Mouse (Mus musculus) kidney, adult 9 months (tissue): Measurements from ENCODE around the gene Fbrsl1.
"Not testable (repeated sequence)": the region's sequence is repeated elsewhere in the genome, so short reads cannot be mapped to it uniquely, and the experiment has no call there.

ENCODE experiments used
- DNase-seq: peaks from one replicate; pipeline ENCODE4 v3.0.0; 2022

Gene Fbrsl1

GRCm38 (mm10) chr5:110447720-110448435 is 425 bp downstream of the Fbrsl1 start:
- DNase-seq, result peak; percentile 28

GRCm38 (mm10) chr5:110444509-110444908 is 3.8 kb downstream of the Fbrsl1 start:
- no peak for DNase-seq

GRCm38 (mm10) chr5:110442966-110443590 is 5.2 kb downstream of the Fbrsl1 start:
- DNase-seq, result no peak

- peak; percentile 73 for DNase-seq
Measured at GRCm38 (mm10) chr5:110439565-110440310, 8.6 kb downstream of the Fbrsl1 start.

- no peak for DNase-seq
Measured at GRCm38 (mm10) chr5:110438591-110438990, 9.7 kb downstream of the Fbrsl1 start.

GRCm38 (mm10) chr5:110437632-110438261 is 10.6 kb downstream of the Fbrsl1 start:
- no peak for DNase-seq

- not testable (repeated sequence) for DNase-seq
Measured at GRCm38 (mm10) chr5:110436166-110436565, 12.1 kb downstream of the Fbrsl1 start.

GRCm38 (mm10) chr5:110434816-110435215 is 13.5 kb downstream of the Fbrsl1 start:
- no peak for DNase-seq

GRCm38 (mm10) chr5:110429045-110429444 is 19.3 kb downstream of the Fbrsl1 start:
- peak; percentile 51 for DNase-seq

- no peak for DNase-seq
Measured at GRCm38 (mm10) chr5:110428290-110428689, 20.0 kb downstream of the Fbrsl1 start.

GRCm38 (mm10) chr5:110425187-110425586 is 23.1 kb downstream of the Fbrsl1 start:
- DNase-seq, result no peak

- DNase-seq, result no peak
Measured at GRCm38 (mm10) chr5:110424204-110424603, 24.1 kb downstream of the Fbrsl1 start.

GRCm38 (mm10) chr5:110421393-110421792 is 26.9 kb downstream of the Fbrsl1 start:
- no peak for DNase-seq

- no peak for DNase-seq
Measured at GRCm38 (mm10) chr5:110420950-110421349, 27.4 kb downstream of the Fbrsl1 start.

- no peak for DNase-seq
Measured at GRCm38 (mm10) chr5:110420201-110420600, 28.1 kb downstream of the Fbrsl1 start.

GRCm38 (mm10) chr5:110418523-110418911 is 29.8 kb downstream of the Fbrsl1 start:
- DNase-seq, result no peak

GRCm38 (mm10) chr5:110417756-110418522 is 30.4 kb downstream of the Fbrsl1 start:
- no peak for DNase-seq

- no peak for DNase-seq
Measured at GRCm38 (mm10) chr5:110416825-110417401, 31.4 kb downstream of the Fbrsl1 start.

- no peak for DNase-seq
Measured at GRCm38 (mm10) chr5:110415806-110416700, 32.2 kb downstream of the Fbrsl1 start.

- DNase-seq, result no peak
Measured at GRCm38 (mm10) chr5:110415022-110415421, 33.3 kb downstream of the Fbrsl1 start.

GRCm38 (mm10) chr5:110413018-110413417 is 35.3 kb downstream of the Fbrsl1 start:
- DNase-seq, result no peak
